Mouse (Mus musculus) myocyte (in vitro differentiated cells): ENCODE results near the gene Atrnl1. TPM values are rescaled to one million over a fixed set of nuclear protein-coding genes. Genes with fewer than 3 reads are reported as not detected.

Experiments
- H3K27me3 ChIP-seq: one replicate; pipeline ENCODE4 v1.6.1; 2011; ENCODE audit not compliant: control insufficient read depth, insufficient read depth, insufficient read length
- H3K36me3 ChIP-seq: one replicate; pipeline ENCODE4 v1.6.1; 2011; ENCODE audit not compliant: control insufficient read depth, insufficient read depth
- H3K4me2 ChIP-seq: one replicate; pipeline ENCODE4 v1.6.1; 2011; ENCODE audit warnings: low read depth, control low read depth
- H3K4me3 ChIP-seq: one replicate; pipeline ENCODE4 v1.5.1; 2011; ENCODE audit warnings: mild to moderate bottlenecking, control low read depth, moderate library complexity
- H3K79me2 ChIP-seq: one replicate; pipeline ENCODE4 v1.6.1; 2011; ENCODE audit not compliant: control insufficient read depth, insufficient read depth
- H3ac ChIP-seq: one replicate; pipeline ENCODE4 v1.6.1; 2011; ENCODE audit not compliant: control insufficient read depth, insufficient read length
- CEBPB ChIP-seq: IDR thresholded peaks from 2 replicates; pipeline ENCODE4 v1.6.1; 2011; ENCODE audit warnings: mild to moderate bottlenecking, moderate library complexity; ENCODE audit not compliant: poor library complexity, insufficient read depth, severe bottlenecking
- E2F4 ChIP-seq: IDR thresholded peaks from one replicate; pipeline ENCODE4 v1.6.1; 2011; ENCODE audit warnings: mild to moderate bottlenecking, control low read depth, moderate library complexity; ENCODE audit not compliant: insufficient read depth
- MAX ChIP-seq: IDR thresholded peaks from one replicate; pipeline ENCODE4 v1.6.1; 2011; ENCODE audit warnings: low read depth, mild to moderate bottlenecking, control low read depth
- MYOD1 ChIP-seq, 3 experiments: IDR thresholded peaks; one replicate each; pipeline ENCODE4 v1.6.1; 2011; ENCODE audit warnings: control low read depth in 2 of 3, low read depth in 2 of 3, mild to moderate bottlenecking in 2 of 3, moderate library complexity in 1 of 3; ENCODE audit not compliant: insufficient read length in 2 of 3, control insufficient read depth in 1 of 3
- MYOG ChIP-seq, 3 experiments: IDR thresholded peaks; one replicate each; pipeline ENCODE4 v1.6.1; 2011; ENCODE audit warnings: control low read depth in 2 of 3, low read depth in 2 of 3, mild to moderate bottlenecking in 2 of 3; ENCODE audit not compliant: insufficient read length in 2 of 3, control insufficient read depth in 1 of 3, insufficient read depth in 1 of 3
- POLR2A ChIP-seq: IDR thresholded peaks from one replicate; pipeline ENCODE4 v1.6.1; 2011; ENCODE audit warnings: low read depth, mild to moderate bottlenecking, control low read depth, moderate library complexity; ENCODE audit not compliant: insufficient read length
- POLR2AphosphoS2 ChIP-seq: IDR thresholded peaks from one replicate; pipeline ENCODE4 v1.6.1; 2011; ENCODE audit warnings: low read depth, control low read depth; ENCODE audit not compliant: insufficient read length
- REST ChIP-seq: IDR thresholded peaks from one replicate; pipeline ENCODE4 v1.6.1; 2011; ENCODE audit warnings: mild to moderate bottlenecking, control low read depth, moderate library complexity; ENCODE audit not compliant: insufficient read depth, insufficient read length
- SRF ChIP-seq: IDR thresholded peaks from one replicate; pipeline ENCODE4 v1.6.1; 2011; ENCODE audit warnings: low read depth; ENCODE audit not compliant: control insufficient read depth, insufficient read length
- TCF12 ChIP-seq: IDR thresholded peaks from one replicate; pipeline ENCODE4 v1.6.1; 2011; ENCODE audit warnings: mild to moderate bottlenecking, control low read depth; ENCODE audit not compliant: poor library complexity, insufficient read depth, severe bottlenecking
- TCF3 ChIP-seq: IDR thresholded peaks from one replicate; pipeline ENCODE4 v1.6.1; 2011; ENCODE audit warnings: low read depth, control low read depth; ENCODE audit not compliant: insufficient read length
- USF1 ChIP-seq: IDR thresholded peaks from one replicate; pipeline ENCODE4 v1.6.1; 2011; ENCODE audit warnings: low read depth, mild to moderate bottlenecking, control low read depth, moderate library complexity
- polyA plus RNA-seq: library from polyadenylated mRNA; unstranded; fragments of >200 nt; fragmentation: generic; extraction: Trizol; gene quantifications from one replicate; pipeline ENCODE4 v1.2.1, GENCODE M21; 2012; ENCODE audit warnings: missing spikeins

Atrnl1 gene
- polyA plus RNA-seq, 1 experiment: 5.4 TPM

DNA sequence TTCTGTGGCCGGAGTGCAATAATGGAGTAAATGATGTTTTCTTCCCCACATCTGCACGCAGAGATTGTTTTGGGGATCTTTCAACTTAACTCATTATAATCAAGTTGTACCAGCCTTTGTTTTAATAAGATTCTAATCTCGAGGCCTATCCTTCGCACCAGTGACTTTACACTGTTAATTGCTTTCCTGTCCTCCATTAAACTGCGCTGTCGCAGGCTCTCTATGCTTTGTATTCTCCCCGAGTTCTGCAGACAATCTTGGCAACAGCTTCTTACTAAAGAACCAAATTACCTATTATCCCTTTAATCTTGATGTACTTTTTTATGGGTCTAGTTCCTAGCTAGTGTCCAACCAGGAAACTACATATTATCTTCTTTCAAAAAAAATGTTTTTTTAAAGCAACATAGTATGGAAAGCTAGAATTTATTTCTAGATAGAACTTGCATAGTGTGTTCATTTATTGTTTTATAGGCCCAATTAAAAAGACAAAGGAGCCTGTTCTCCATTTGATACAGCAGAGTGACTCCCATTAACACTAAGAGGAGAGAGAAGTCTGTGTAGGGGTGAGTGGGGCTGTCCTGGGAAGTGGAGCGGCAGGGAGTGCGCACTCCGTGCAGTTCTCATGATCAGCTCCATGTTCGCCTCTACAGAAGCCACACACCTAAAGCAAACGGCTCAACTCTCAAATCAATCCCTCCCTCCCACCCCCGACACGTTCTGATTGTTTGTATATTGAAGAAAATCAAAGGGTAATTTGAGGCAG lies 484.1 kb downstream of the Atrnl1 start:
- H3K36me3 ChIP-seq: no peaks in the 10 kb centered on the region
- H3K79me2 ChIP-seq: no peaks in the 10 kb centered on the region
- no peak overlapping the region for H3ac ChIP-seq
- no peak overlapping the region for H3K4me3 ChIP-seq
- no peak overlapping the region for H3K4me2 ChIP-seq
- TF ChIP-seq CEBPB (no peak), MYOG (IDR thresholded peaks at IDR 0.05; ENCODE audit: control insufficient read depth in 1 of 3, insufficient read depth in 1 of 3, insufficient read length in 2 of 3, low read depth in 2 of 3) (no peak), REST (no peak), SRF (no peak), E2F4 (no peak), POLR2AphosphoS2 (no peak), TCF12 (no peak), MYOD1 (IDR thresholded peaks at IDR 0.05; ENCODE audit: control insufficient read depth in 1 of 3, insufficient read length in 2 of 3, low read depth in 2 of 3) (no peak), MAX (no peak), USF1 (no peak), POLR2A (no peak)
- no peaks in the 10 kb centered on the region for H3K27me3 ChIP-seq

DNA sequence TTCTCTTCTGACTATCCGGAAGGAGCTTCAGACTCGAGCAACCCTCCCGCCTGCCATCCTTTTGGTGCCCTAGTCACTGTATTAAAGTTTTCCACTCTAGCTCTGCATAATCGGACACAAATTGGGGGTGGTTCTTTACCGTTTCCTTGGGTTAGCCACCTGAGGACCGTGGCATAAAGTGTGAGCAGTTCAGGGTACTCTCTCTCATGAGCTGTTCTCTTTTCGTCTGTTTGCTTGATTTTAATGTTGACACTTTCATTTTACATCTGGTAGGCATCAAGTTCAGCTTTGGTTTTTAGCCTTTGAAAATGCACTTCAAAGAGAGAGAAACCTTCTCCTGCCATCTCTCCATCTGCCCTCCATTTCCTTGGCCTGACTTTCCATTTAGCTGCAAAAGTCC lies 484.9 kb downstream of the Atrnl1 start:
- Histone ChIP-seq H3K27me3 (no peaks in the 10 kb centered on the region), H3K4me2 (no peak overlapping the region)

DNA sequence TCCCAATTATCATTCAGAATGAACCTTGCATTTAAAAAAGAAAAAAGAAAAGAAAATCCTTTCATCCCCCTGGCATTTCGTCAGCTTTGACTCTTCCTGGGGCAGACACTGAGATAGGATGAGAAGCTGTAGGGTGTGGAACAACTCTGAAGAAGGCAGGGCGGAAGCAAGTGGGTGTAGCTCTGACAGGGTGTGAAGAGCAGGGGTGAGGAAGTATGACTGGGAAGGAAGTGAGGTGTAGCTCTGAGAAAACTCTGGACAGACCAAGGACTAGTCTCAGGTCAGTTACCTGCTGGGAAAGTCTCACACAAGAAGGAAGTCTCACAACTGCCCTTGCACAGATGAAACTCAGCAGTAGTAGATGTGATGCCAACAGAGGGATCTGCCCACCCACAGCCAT lies 486.4 kb downstream of the Atrnl1 start:
- H3K27me3 ChIP-seq: no peaks in the 10 kb centered on the region
- TF ChIP-seq POLR2AphosphoS2: no peak
- no peak for TF ChIP-seq CEBPB
- TF ChIP-seq MAX: no peak
- TF ChIP-seq TCF12: no peak
- no peak for TF ChIP-seq USF1
- no peak for TF ChIP-seq E2F4
- no peak for TF ChIP-seq REST
- no peak for TF ChIP-seq SRF
- TF ChIP-seq MYOG (IDR thresholded peaks at IDR 0.05; ENCODE audit: control insufficient read depth in 1 of 3, insufficient read depth in 1 of 3, insufficient read length in 2 of 3, low read depth in 2 of 3): no peak
- TF ChIP-seq MYOD1 (IDR thresholded peaks at IDR 0.05; ENCODE audit: control insufficient read depth in 1 of 3, insufficient read length in 2 of 3, low read depth in 2 of 3): no peak
- no peak for TF ChIP-seq POLR2A
- no peak for TF ChIP-seq TCF3
- H3K79me2 ChIP-seq: no peaks in the 10 kb centered on the region

More for the DNA sequence above, 484.9 kb downstream of the Atrnl1 start:
- H3K79me2 ChIP-seq: no peaks in the 10 kb centered on the region
- no peaks in the 10 kb centered on the region for H3K36me3 ChIP-seq
- TF ChIP-seq USF1 (no peak), MYOG (IDR thresholded peaks at IDR 0.05; ENCODE audit: control insufficient read depth in 1 of 3, insufficient read depth in 1 of 3, insufficient read length in 2 of 3, low read depth in 2 of 3) (no peak), REST (no peak), SRF (no peak), POLR2AphosphoS2 (no peak), TCF3 (no peak), E2F4 (no peak), POLR2A (no peak), MAX (no peak), TCF12 (no peak), MYOD1 (IDR thresholded peaks at IDR 0.05; ENCODE audit: control insufficient read depth in 1 of 3, insufficient read length in 2 of 3, low read depth in 2 of 3) (no peak), CEBPB (no peak)
- no peak overlapping the region for H3K4me3 ChIP-seq
- no peak overlapping the region for H3ac ChIP-seq

DNA sequence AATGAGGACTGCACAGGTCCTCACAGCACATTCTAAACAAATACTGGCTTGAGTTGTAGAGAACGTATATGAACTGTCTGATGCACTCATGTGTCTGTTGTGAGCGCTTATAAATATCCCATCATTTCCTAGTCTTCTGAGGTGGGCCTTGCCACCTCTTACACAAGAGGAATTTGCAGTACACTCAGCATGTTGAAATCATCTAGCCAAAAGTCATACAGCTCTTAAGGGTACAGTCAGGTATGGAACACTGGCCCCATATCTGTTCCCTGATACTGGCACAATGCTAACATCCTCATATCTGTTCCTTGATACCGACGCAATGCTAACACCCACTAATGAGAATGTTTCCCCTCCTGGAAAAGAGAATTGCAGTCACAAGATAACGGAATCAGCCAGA lies 488.7 kb downstream of the Atrnl1 start:
- H3K27me3 ChIP-seq: no peaks in the 10 kb centered on the region
- H3K4me2 ChIP-seq: no peak overlapping the region
- H3K79me2 ChIP-seq: no peaks in the 10 kb centered on the region
- no peak overlapping the region for H3K4me3 ChIP-seq
- no peak overlapping the region for H3ac ChIP-seq
- TF ChIP-seq MYOD1 (IDR thresholded peaks at IDR 0.05; ENCODE audit: control insufficient read depth in 1 of 3, insufficient read length in 2 of 3, low read depth in 2 of 3): no peak
- no peak for TF ChIP-seq MYOG (IDR thresholded peaks at IDR 0.05; ENCODE audit: control insufficient read depth in 1 of 3, insufficient read depth in 1 of 3, insufficient read length in 2 of 3, low read depth in 2 of 3)
- H3K36me3 ChIP-seq: no peaks in the 10 kb centered on the region

More for the DNA sequence above, 486.4 kb downstream of the Atrnl1 start:
- H3K4me2 ChIP-seq: no peak overlapping the region
- H3K36me3 ChIP-seq: no peaks in the 10 kb centered on the region
- no peak overlapping the region for H3ac ChIP-seq
- H3K4me3 ChIP-seq: no peak overlapping the region

DNA sequence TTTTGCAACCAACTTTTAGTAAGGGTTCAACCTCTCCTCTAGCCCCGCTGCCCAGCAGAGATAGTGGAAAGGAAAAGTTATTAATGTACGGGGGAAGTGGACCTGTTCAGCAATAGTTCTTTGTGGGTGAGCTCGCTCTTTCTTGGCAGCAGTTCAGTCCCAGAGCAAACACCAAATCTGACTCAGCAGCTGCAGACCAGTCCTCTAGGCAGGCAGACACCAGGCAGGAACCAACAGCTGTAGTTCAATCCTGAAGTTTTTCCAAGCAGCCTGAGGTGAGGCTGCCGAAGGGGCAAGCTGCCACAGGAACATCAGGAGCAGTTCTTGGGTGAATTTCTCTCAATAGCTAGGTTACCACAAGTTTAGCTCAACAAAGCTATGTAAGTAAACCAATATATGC lies 489.5 kb downstream of the Atrnl1 start:
- no peaks in the 10 kb centered on the region for H3K79me2 ChIP-seq
- TF ChIP-seq MYOD1 (IDR thresholded peaks at IDR 0.05; ENCODE audit: control insufficient read depth in 1 of 3, insufficient read length in 2 of 3, low read depth in 2 of 3) (no peak), E2F4 (no peak), REST (no peak), CEBPB (no peak), POLR2AphosphoS2 (no peak), MYOG (IDR thresholded peaks at IDR 0.05; ENCODE audit: control insufficient read depth in 1 of 3, insufficient read depth in 1 of 3, insufficient read length in 2 of 3, low read depth in 2 of 3) (no peak), MAX (no peak), USF1 (no peak), TCF12 (no peak), POLR2A (no peak), SRF (no peak), TCF3 (no peak)
- no peak overlapping the region for H3ac ChIP-seq
- H3K36me3 ChIP-seq: no peaks in the 10 kb centered on the region
- H3K4me2 ChIP-seq: no peak overlapping the region
- no peaks in the 10 kb centered on the region for H3K27me3 ChIP-seq
- no peak overlapping the region for H3K4me3 ChIP-seq
